Mouse (Mus musculus): ENCODE measurements at regions not wholly inside any gene's neighbourhood (a gene's known extent, or its start where the extent isn't known, plus 50 kb on each side); places are given as distances from the start of the nearest gene placed in this dataset.

- no peak for DNase-seq (ENCODE audit: inconsistent ontology term)
Observed at GRCm38 (mm10) chr15:32082109-32082508, 95.0 kb upstream of the Tas2r119 start.

GRCm38 (mm10) chr15:32093889-32094288 is 83.2 kb upstream of the Tas2r119 start:
- no peak for DNase-seq (ENCODE audit: inconsistent ontology term)

- no peak for DNase-seq (ENCODE audit: inconsistent ontology term)
Observed at GRCm38 (mm10) chr15:32095554-32095953, 81.5 kb upstream of the Tas2r119 start.

GRCm38 (mm10) chr15:32110659-32111058 is 66.4 kb upstream of the Tas2r119 start:
- no peak for DNase-seq (ENCODE audit: inconsistent ontology term)
